Mouse (Mus musculus) mesoderm, embryonic 11.5 days (tissue): ENCODE measurements at regions not wholly inside any gene's neighbourhood (a gene's known extent, or its start where the extent isn't known, plus 50 kb on each side); places are given as distances from the start of the nearest gene placed in this dataset.

Source experiments
- DNase-seq: peaks from one replicate; pipeline ENCODE4 v3.0.0-alpha.2; 2012; ENCODE audit warnings: low read depth, low spot score

DNA sequence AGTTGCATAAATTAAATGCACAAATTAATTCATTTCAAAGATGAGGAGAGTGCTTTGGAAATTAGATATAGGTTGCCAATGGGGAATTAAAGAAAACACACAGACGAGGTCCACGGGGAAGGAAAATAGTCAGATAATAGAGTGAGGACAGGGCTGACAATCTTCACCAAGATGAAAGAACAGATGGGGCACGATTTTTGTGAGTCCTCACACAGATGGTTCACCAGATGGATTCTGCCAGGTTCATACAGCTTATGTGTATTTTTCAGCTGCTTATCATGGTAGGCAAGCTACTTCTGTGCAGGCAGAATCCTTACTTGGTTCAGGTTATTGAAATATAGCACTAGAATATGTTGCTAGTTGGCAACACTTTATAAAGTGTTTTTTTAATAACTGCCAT, 1585.4 kb upstream of the Igfbp7 start:
- peak; percentile 6 for DNase-seq

GRCm38 (mm10) chr5:78989714-78990113, 1581.9 kb upstream of the Igfbp7 start:
- no peak for DNase-seq

GRCm38 (mm10) chr5:78976480-78977041, 1568.7 kb upstream of the Igfbp7 start:
- no peak for DNase-seq

DNA sequence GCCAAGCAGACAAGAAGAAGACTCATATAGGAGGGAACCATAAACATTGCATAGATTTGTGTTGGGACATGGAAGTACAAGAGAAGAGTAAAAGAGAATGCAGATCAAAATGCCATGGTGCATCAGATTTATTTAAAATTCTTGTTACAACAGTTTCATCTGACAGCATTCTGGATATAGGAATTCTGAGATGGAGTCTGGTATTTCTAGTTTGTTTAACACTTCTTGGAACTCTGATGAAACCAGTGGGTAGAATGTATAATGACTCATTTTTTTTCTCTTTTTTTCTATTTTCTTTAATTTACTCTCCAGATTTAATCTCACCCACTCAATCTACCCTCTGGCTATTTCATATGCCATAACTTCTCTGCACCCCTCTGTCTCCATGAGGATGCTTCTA, 1537.9 kb upstream of the Igfbp7 start:
- DNase-seq, result no peak

- DNase-seq, result peak; percentile 47
These were observed 1514.2 kb upstream of the Igfbp7 start for GRCm38 (mm10) chr5:78921860-78922610.

DNA sequence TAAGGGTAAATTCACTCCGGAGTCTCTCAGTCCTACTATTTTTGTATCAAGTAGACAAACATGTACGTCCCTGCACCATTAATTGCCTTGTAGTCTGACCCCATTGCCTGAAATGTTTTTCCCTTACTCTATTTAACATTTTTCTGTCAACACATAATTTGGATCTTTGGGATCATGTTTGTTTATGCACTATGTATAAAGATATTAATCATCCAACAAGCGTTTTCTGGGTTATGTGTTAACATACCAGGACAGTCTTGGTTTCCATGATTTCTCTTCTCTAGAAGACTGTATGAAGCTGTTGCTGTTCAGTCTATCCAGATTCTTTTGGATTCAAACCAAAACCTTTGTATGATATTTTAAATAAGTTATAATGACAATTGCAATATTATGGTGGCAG, 1492.3 kb upstream of the Igfbp7 start:
- no peak for DNase-seq

GRCm38 (mm10) chr5:78878775-78879174, 1470.9 kb upstream of the Igfbp7 start:
- DNase-seq, result no peak

DNA sequence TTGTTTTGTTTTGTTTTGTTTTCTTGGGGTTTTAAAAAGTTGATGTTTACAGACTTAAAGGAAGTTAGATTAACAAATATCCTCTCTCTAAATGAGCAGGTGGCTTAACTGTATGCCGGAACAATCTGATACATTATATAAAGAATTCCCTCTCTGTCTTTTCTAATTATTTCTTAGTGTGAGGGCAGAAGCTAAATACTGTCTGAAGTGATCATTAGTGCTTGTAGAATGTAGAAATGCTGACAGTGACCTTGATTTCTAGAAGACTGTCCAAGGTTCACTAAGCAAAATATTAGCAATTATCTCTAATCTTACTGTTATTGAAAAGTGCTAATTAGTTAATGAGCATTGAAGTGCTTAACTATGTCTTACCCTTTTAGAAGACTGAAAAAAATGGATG, 1437.3 kb upstream of the Igfbp7 start:
- no peak for DNase-seq

DNA sequence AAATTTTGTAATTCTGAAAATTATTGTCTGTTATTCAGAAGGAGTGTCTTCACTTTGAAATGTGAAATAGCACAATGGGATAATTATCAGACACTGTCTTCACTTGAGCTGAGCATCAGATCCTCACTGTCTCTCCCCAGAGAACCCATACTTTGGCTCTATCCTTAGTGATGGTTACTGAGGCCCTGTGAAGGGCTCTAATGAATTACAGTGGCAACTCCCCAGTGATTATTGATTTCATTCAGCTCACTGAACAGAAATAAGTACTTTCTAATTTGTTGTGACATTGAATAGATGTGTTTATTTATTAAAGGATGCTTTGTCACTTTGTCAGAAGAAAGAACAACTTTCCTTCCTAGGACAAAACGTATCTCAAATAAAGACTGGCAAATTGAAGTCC, 1389.5 kb upstream of the Igfbp7 start:
- DNase-seq, result no peak
